13 mouse cellular contexts compared by ENCODE assay signal in genomic region chr9:37122381-37122780, GRCm38 (mm10). TPM values are rescaled to one million over a fixed set of nuclear protein-coding genes. Genes with fewer than 3 reads are reported as not detected.
DNase-seq lines count a peak whose midpoint lies in the region; ATAC-seq lines count a peak whose summit lies in the region.
"Had no signal": no experiment of that assay in that cellular context is flagged by ENCODE, and none has a peak within 500 bp of the region (broad histone marks: within the 10 kb centered on the region; RNA-seq: fewer than 3 reads in every experiment).

No protein-coding gene starts in this region.

- no peak overlapping the region for H3K9ac ChIP-seq in hindbrain, embryonic 16.5 days (ENCODE audit: low read depth, low read length)
- no peak overlapping the region for H3K9ac ChIP-seq in hindbrain, embryonic 11.5 days (ENCODE audit: low read depth, low read length)
- H3K9ac ChIP-seq: heart, embryonic 15.5 days; liver, embryonic 14.5 days had no signal

- H3K4me3 ChIP-seq in hindbrain, embryonic 16.5 days (ENCODE audit: low read length) = no peak overlapping the region
- no peak overlapping the region for H3K4me3 ChIP-seq in hindbrain, embryonic 11.5 days (ENCODE audit: low read depth, low read length)
- H3K4me3 ChIP-seq in limb, embryonic 10.5 days = no peak overlapping the region
- H3K4me3 ChIP-seq: embryonic facial prominence, embryonic 10.5 days; heart, embryonic 15.5 days had no signal

- peak overlapping the region; percentile 2; the same call in 1 of the 2 replicates for H3K27ac ChIP-seq in hindbrain, embryonic 16.5 days (ENCODE audit: low read depth, low read length)
- H3K27ac ChIP-seq in hindbrain, embryonic 11.5 days (ENCODE audit: low read depth, low read length) = no peak overlapping the region
- H3K27ac ChIP-seq in limb, embryonic 10.5 days = 0 out of 2 replicates have a peak overlapping the region, but pooled peaks have one; percentile 26
- H3K27ac ChIP-seq: heart, embryonic 15.5 days; liver, embryonic 14.5 days had no signal

- H3K36me3 ChIP-seq in hindbrain, embryonic 16.5 days (ENCODE audit: control insufficient read depth, insufficient read depth, low read length) = no peaks in the 10 kb centered on the region
- H3K36me3 ChIP-seq in hindbrain, embryonic 11.5 days (ENCODE audit: control insufficient read depth, insufficient read depth, low read length) = no peaks in the 10 kb centered on the region
- H3K36me3 ChIP-seq in limb, embryonic 10.5 days = no peaks in the 10 kb centered on the region
- H3K36me3 ChIP-seq: heart, embryonic 15.5 days had no signal

- WGBS in hindbrain, embryonic 16.5 days = 21% methylated on average over 1 of the region's 1 CpGs
- 35% methylated on average over 1 of the region's 1 CpGs for WGBS in hindbrain, embryonic 11.5 days
- WGBS in limb, embryonic 10.5 days = 10% methylated on average over 1 of the region's 1 CpGs

- H3K9me3 ChIP-seq in hindbrain, embryonic 16.5 days (ENCODE audit: control insufficient read depth, low read length) = no peaks in the 10 kb centered on the region
- H3K9me3 ChIP-seq in hindbrain, embryonic 11.5 days (ENCODE audit: control insufficient read depth, low read length) = no peaks in the 10 kb centered on the region
- H3K9me3 ChIP-seq in limb, embryonic 10.5 days (replicated peaks) = no peaks in the 10 kb centered on the region
- H3K9me3 ChIP-seq: embryonic facial prominence, embryonic 10.5 days; heart, embryonic 15.5 days had no signal

- no peak for DNase-seq in hindbrain, embryonic 11.5 days (ENCODE audit: low spot score)
- peak; percentile 59 to 61 for DNase-seq in cerebellum, adult 18-20 months
- DNase-seq in cerebellum, adult 9-11 months = peak; percentile 73
- no peak for DNase-seq in limb, embryonic 10.5 days (ENCODE audit: low spot score)
- DNase-seq in right cerebral cortex, adult 18-20 months = no peak
- no peak for DNase-seq in embryo, embryonic 10.5 days (ENCODE audit: low spot score)
- DNase-seq: lung, postnatal 36 days; spleen, adult 18-20 months had no signal

- H3K27me3 ChIP-seq in hindbrain, embryonic 16.5 days (replicated peaks; ENCODE audit: control insufficient read depth, insufficient read depth, low read length) = no peaks in the 10 kb centered on the region
- H3K27me3 ChIP-seq in hindbrain, embryonic 11.5 days (ENCODE audit: control insufficient read depth, insufficient read depth, low read length) = 0 out of 2 replicates have a peak, but pooled peaks cover 2% of the 10 kb centered on the region
- H3K27me3 ChIP-seq in limb, embryonic 10.5 days (ENCODE audit: low read depth, poor library complexity, severe bottlenecking) = peaks cover 87% of the 10 kb centered on the region
- H3K27me3 ChIP-seq: heart, embryonic 15.5 days had no signal

- no peak for ATAC-seq in hindbrain, embryonic 16.5 days
- ATAC-seq in hindbrain, embryonic 11.5 days (ENCODE audit: low FRiP score) = no peak
- ATAC-seq in megakaryocyte, adult 5-6 weeks (ENCODE audit: poor library complexity, severe bottlenecking) = no peak

- no peak overlapping the region for H3K4me2 ChIP-seq in hindbrain, embryonic 16.5 days (ENCODE audit: low read length)
- H3K4me2 ChIP-seq in hindbrain, embryonic 11.5 days (replicated peaks; ENCODE audit: low read depth, low read length) = no peak overlapping the region
- H3K4me2 ChIP-seq: heart, embryonic 15.5 days had no signal

- peaks cover 26% of the 10 kb centered on the region for H3K4me1 ChIP-seq in hindbrain, embryonic 16.5 days (ENCODE audit: control insufficient read depth, insufficient read depth, low read depth, low read length)
- peaks cover 4% of the 10 kb centered on the region for H3K4me1 ChIP-seq in hindbrain, embryonic 11.5 days (replicated peaks; ENCODE audit: control insufficient read depth, insufficient read depth, low read length)
- H3K4me1 ChIP-seq in limb, embryonic 10.5 days = peaks cover 51% of the 10 kb centered on the region
- H3K4me1 ChIP-seq: heart, embryonic 15.5 days had no signal

RNA-seq across cellular contexts. Expression of gene Pknox2, which starts 24.8 kb away (rescaled TPM):
- 32.2 and 38.8 TPM in 2 replicates for polyA plus RNA-seq in hindbrain, embryonic 16.5 days (2015; fragmentation: Nextera tagmentation; extraction: Ambion mirVana)
- polyA plus RNA-seq in hindbrain, embryonic 11.5 days (2014; fragmentation: Nextera tagmentation; extraction: Ambion mirVana) = 16.0 and 18.8 TPM in 2 replicates
- polyA plus RNA-seq in limb, embryonic 10.5 days (2016; fragmentation: Nextera tagmentation; extraction: Ambion mirVana) = 6.2 and 11.7 TPM in 2 replicates
- total RNA-seq in megakaryocyte, adult 5-6 weeks (2015) = 0.16 and 0.64 TPM in 2 replicates
- 0.04 and 0.41 TPM in 2 replicates for total RNA-seq in megakaryocyte, adult 5-6 weeks (2017)

Comparison
In these comparisons a context has a peak if more than half of its experiments do, and no peak if none do; other contexts are left out.
1. DNase-seq: peak in cerebellum, adult 18-20 months (2 of 2) and cerebellum, adult 9-11 months (single experiment); none in hindbrain, embryonic 11.5 days (single experiment), limb, embryonic 10.5 days (single experiment), right cerebral cortex, adult 18-20 months (single experiment) and embryo, embryonic 10.5 days (single experiment).